Mouse (Mus musculus): ENCODE measurements around the gene Itln1.

Itln1 gene

DNA sequence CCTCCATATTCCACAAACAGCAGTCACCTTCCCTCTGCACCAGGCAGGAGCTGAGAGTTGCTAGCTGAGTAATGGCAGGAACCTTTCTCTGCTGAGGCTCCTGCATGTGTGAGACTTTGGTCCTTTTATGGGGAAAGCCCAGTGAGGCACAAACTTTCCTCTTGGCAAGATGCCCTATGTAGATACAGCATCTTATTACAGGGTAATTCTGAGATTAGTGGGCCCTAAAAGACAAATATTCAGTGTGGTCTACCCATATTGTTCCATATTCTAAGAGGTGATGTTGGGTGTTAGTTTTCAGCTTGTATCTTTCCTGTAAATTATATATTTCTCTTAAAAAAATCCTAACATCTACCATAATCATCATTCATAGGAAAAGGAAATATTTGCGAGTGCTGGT, at the start of gene Itln1:
Gene Itln1, minus strand, starts transcription at position 101 of the 400 bp plus-strand sequence.
- no peak for DNase-seq

DNA sequence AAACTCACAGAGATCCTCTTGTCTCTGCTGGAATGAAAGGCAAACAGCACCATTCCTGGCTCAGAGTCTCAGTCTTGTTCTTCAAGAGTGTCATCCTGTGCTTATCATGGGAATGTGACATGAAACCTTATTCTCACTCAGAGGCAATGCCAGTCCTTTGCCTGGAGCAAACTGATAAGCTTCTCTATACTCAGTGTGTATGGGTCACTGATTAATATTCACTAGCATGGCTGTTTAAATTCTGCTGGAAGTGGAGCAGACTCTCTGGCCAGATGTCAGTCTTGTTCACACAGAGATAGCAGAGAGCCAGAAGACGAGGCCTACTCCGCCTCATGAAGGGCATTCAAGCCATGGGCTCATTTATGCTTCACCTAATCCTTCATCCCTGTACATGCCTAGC, 49.5 kb upstream of the Itln1 start:
- DNase-seq, result no peak

DNA sequence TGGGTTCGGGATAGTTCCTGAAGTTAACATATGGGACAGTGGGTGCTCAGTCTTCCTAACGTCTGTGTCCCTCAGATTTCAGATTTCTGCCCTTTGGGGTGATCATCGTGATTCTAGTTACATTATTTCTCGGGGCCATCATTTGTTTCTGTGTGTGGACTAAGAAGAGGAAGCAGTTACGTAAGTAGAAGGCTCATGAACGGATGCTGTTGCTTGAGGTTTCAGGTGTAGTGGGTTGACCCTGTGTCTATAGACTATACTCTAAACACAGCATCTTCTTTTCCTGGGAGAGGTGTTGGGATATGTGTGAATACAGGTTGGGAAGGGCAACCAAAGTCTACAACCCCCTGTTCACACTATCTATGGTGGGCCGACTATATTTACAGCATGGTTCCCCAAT, 42.1 kb upstream of the Itln1 start:
- no peak for DNase-seq

DNA sequence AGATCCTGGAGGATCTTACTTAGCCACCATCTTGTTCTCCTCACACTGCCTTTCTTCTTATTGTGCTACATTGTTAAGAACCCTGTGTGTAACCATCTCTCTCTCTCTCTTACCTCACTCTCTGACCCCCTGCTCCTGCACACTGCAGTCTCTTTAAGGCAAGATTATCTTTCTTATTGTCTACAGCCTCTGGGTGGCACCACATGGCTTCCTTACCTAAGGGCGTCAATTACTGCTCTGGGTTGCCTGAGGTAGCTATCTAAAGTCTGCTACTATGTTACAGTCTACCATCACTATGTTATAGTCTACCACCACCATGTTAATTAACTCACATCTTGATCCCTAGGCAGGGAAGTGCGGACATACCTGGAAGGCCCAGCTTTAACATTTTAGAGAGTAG, 33.3 kb upstream of the Itln1 start:
- DNase-seq, result no peak

DNA sequence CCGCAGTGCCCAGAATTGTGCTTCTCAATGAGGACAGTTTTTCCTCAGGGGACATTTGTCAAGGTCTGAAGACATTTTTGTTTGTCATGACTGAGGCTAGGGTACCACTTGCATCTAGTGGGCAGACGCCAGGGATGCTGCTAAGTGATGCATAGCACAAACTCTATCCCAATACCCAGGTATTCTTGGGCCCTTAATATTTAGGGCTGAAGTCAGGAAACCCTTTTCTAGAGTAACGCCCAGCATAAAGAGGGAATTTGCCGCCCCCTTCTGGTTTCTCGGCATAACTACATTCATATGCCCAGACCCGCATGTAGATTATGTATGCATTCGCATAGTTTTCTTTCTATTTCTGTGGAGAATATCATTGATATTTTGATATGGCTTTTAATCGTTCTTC, 31.7 kb upstream of the Itln1 start:
- DNase-seq, result peak; percentile 39 to 71

DNA sequence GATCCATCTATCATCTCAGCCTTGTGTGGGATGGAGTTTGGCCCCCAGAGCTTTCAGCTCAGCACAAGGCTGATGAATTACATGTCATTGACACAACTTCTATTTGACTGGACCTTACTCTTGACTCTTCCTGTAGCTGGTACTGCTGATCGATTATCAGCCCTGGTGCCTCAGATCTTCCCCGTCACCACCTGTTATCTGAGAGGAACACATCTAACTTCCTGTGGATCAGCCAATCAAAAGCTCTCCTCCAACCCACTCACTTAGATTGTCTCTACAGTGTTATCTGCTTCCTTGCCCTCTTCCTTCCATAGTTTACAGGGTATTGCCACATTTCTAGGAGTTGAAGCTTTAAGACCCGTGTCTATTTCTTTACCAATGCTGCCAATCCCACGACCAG, 30.8 kb upstream of the Itln1 start:
- DNase-seq, result no peak

DNA sequence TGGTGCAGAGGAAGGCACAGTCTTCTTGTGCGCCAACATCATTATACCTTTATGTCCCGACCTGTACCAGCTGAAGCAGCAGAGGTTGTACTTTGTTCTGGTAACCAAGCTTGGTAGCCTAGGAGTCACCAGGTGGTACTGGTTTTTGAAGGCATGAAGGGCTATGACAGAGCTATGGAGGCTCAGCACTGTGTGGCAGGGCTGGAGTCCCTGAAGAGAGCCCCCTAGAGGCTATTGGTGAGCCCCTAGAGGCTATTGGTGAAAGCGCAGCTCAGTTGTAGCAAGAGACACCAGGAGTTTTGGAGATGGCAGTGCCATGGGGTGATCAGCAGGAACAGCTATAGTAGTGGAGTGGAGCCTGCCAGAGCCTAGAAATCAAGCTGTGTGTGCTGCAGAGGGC, 29.2 kb upstream of the Itln1 start:
- DNase-seq, result peak in 1 of 2 experiments; percentile 41

DNA sequence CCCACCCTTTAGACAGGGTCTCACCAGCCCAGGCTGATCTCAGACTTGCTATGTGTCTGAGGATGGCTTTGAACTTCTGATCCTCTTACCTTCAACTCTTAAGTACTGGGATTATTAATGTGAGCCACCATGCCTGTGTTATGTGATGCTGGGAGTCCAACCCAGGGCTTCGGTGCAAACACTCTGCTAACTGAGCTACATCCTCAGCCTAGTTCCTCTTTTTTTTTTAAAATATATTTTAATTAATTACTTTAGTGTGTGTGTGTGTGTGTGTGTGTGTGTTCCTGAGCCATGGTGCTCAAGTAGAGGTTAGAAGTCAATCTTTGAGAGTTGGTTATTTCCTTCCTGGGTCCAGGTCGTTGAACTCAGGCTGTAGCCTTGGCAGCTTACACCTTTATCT, 27.9 kb upstream of the Itln1 start:
- DNase-seq, result no peak

DNA sequence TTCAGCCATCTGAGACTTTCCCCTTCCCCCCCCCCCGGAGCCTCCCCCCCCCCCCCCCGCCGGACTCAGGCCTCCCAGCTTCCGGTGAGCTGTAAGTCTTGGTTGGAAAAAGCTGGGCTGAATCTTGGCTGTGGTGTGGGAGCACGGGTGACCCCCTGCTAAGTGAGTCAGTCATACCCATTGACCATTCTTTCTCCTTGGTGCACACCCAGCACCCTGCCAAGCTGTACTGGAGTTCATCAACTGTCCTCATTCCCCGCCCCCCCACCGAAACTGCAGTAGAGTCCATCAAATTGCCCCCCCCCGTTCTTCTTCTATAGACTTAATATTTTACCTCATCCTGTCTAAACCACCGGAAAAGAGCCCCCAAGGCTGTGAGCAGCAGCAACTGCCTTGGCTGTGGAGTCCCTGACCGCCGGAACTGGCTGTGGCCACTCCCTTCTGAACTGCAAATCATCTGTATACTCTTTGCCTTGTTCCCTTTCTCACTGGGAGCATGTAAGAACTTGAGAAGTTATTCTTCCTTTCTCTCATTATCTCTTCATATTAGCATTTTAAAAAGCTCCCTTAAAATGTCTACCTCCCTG, 26.6 kb upstream of the Itln1 start:
- peak in 1 of 2 experiments; percentile 8 for DNase-seq

DNA sequence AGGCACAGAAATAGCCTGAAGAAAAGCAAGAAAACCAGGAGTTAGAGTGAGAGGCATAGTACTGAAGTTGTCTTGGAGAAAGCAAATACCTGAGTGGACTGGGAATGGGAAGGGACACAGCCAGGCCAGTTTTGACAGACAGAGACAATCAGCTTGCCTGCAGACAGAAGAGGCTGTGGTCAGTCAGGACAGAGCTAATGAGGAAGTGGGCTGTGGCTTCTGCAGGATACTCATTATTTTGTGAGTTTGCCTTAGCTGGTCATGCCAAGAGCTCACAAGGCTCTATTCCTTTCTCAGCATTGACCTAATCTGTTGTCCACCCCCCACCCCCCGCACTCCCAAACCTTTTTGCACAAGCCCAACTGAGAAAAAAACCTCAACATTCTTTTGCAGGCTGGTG, 26.1 kb upstream of the Itln1 start:
- DNase-seq, result no peak

DNA sequence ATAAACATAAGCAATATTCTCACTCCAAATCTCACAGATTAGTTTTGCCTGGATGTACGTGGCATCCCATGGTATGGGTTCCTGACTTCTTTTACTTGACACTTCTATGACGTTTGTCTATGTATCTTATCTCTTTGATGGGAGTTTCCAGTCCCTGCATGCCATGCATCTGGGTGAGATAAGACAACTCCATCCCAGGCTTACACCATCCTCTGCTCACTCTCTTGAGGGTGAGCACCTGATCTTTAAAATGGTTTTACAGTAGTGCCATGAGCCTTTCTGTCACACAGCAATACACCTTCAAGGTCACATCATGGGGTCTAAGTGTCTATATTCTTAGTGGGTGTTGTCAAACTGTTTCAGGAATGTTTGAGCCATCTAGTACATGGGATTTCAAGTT, 25.2 kb upstream of the Itln1 start:
- DNase-seq, result no peak

DNA sequence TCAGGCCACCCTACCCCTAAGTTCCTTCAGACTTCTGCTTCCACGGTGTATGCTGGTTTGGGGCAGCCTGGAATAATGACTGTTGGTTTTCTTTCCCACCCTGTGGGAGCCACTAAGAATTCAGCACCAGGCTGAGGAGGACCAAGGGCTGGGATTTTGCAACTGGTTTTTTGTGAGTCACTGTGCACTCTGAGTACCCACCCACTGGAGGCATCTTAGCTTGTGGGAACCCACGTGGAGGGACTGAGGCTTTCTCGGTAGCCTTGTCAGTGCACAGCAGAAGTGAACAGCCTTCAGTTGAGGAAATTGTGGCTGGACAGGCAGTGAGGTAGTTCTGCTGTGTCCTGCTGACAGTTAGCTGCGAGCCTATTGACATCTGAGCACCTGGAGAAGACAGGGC, 23.8 kb upstream of the Itln1 start, which contains the start of gene Cd244a:
Gene Cd244a, plus strand, starts transcription at position 296 of the 400 bp plus-strand sequence.
- DNase-seq, result no peak

DNA sequence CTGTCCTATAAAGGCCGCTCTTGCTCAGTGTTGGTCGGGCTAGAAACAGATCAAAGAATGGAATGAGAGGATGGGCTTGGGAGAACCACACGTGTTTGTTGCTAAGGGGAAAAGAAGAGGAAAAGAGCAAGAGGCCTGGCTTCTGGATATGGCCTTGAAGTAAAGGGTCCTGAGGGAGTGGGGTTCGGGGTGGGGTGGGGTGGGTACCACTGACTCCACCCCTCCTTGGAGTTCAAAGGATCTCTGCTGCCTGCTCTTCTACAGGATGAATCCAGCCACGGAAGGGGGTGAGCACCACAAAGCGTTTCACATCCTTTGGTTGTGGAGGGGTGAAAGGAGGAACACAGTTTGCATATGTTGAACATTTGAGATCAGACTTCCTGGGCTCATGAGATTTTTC, 23.3 kb upstream of the Itln1 start:
- DNase-seq, result no peak

DNA sequence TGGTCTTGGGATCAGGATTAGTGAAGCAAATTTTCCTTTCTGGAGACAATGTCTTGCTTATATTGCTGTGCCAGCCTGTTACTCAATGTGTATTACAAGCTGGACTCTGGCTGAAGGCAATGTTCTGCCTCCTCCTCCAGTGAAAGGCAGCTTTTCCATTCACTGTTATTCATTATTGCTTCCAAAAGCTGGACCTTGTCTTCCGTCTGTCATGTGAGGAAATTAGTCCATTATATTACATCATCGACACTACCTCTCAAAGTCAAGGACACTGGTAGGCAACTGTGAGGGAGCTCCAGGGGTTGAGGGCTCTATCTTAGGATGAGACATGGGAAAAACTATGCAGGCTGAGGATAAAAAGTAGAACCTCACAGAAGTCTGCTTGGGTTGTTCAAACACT, 21.3 kb upstream of the Itln1 start:
- DNase-seq, result no peak

DNA sequence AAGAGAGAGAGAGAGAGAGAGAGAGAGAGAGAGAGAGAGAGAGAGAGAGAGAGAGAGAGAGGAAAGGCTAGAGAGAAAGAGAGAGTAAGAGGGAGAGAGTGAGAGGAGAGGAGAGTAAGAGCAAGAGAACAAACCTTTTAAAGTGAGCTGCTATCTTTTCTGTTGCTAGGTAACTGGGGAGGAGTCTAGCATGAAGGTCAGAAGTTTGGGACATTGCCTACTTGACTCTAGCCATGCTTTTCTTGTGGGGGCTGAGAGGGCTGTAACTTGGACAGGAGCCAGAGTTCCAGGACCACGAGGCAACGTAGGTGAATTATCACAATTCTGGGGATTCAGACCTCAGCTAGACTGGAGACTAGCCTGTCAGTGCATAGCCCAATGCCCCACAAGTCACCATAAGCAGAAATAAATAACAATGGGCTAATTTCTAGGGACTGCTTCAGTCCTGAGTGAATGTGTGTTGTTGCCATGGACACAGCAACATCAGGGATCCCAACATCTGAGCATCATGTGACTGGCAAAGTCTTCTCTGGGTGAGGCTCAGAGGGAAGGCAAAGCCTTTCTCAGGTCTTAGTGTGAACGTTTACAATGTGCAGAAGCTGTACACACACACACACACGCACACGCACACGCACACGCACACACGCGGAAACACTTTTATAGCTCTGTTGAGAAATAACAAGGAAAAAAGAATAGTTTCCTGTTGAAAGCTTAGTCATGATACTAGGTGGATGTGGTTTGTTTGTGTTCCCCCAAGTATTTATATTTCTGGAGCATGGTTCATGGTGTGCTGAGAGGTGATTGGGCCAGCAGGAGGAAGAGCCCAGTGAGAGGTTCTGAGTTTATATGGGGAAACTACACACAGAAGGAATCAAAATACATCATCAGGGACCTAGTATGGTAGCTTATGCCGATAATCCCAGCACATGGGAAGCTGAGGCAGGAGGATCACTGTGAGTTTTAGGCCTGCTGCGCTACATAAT, 18.6 kb upstream of the Itln1 start:
- DNase-seq, result no peak

DNA sequence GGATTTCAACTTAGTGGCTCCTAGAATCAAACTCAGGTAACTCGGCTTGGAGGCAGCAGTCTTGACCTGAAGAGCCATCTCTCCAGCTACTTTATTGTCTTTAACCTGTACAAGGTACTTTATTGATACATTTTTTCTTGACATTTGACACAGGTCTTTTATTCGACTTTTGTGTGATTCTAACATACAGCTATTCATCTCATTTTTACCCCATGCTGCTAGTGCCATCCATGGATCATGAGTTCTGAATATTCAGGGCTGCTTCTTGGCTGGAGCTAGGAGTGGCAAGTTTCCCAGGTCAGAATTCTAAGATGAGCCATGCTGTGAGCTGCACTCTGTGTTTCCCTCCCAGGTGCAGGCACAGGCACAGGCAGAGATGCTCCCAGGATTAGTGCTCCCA, 17.1 kb upstream of the Itln1 start:
- no peak for DNase-seq

DNA sequence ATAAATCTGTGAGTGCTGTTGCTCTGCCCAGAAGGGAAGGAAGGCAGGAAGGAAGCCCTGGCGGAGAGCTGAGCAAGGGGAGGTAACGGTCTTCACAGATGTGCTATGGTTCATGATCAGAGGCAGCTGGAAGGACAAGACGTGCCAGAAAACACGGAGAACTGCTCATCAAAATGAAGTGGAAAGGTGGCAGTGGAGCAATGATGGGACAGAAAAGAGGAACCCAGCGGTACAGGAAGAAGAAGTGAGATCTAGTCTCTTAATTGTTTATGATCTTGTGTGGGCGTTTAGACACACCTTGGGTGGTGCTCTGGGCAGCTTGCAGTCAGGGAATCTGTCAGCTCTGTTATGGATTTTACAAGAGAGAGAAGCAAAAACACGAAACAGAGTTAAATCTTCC, 16.2 kb upstream of the Itln1 start:
- DNase-seq, result no peak

DNA sequence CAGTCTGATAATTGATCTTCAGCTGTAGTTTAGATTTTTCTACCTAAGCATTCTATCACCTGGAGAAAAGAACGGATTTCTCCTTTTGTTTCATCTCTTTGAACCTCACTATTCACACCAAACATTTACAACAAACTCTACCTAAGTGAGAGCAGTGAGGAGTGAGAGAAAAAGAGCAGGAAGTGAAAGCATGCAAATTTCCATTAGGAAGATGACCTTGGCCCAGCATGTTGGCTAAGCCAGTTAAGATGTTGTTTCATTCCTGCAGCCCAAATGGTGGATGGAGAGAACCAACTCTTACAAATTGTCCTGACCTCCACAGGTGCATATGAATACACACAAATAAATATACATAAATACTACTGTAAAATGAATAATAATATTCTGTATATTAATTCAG, 5.6 kb upstream of the Itln1 start:
- no peak for DNase-seq

DNA sequence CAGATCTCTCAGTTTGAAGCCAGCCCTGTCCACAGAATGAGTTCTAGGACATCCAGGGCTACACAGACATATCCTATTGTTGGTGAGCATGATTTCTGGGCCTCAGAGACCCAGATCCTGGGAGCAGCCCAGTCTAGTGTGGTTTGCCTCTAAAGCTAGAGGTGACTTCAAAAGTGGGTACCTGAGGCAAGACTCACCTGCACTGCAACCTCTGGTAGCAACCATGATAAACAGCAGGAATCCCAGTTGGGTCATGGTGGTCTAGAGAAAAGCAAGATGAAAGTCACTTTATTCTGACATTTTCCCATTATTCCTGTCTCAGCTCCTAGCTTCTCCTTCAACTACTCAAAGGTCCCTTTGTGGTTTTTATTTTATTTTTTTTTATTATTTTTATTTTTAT, 537 bp downstream of the Itln1 start:
- DNase-seq, result no peak

DNA sequence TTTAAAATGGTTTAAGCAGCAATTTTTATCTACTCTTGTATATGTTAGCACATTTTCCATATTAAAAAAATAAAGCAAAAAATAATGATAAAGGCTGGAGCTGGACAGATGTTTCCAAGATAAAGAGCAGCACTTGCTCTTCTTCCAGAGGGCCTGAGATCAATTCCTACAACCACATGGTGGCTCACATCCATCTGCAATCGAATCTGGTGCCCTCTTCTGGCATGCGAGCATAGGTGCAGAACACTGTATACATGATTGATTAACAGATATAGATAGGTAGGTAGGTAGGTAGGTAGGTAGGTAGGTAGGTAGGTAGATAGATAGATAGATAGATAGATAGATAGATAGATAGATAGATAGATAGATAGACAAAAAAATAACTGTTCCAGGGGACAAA, 2.3 kb downstream of the Itln1 start:
- no peak for DNase-seq

DNA sequence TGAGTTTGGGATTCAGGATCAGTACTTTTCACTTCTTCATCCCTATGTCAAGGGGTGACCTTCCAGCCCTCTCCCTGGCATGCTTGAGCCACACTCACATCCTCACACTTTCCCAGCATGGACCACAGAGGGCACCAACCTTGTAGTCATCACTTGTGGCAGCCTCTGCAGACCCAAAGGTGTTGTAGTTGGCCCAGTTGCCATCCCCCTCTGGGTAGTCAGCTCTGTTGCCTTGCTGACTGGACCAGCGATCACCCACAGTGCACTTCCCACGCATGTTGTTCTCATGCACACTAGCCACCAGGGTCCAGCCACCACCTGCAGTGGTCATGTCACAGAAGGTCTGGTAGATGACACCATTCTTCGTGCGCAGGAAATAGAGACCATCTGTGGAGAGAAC, 3.7 kb downstream of the Itln1 start:
- DNase-seq, result no peak

DNA sequence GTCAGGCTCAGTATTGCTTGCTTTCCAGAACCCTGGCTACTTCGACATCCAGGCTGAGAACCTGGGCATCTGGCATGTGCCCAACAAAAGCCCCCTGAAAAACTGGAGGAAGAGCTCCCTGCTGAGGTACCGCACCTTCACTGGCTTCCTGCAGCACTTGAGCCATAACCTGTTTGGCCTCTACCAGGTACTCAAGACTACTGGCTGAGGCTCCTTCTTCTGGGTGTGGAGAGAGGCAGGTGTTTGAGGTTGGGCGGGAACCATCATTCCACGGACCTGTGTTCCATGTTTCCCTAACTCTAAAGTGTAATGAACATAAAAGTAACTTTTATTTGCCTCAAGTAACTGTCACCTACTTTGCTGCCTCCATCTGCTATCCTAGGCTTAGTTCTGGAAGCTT, 19.5 kb downstream of the Itln1 start:
- DNase-seq, result no peak

DNA sequence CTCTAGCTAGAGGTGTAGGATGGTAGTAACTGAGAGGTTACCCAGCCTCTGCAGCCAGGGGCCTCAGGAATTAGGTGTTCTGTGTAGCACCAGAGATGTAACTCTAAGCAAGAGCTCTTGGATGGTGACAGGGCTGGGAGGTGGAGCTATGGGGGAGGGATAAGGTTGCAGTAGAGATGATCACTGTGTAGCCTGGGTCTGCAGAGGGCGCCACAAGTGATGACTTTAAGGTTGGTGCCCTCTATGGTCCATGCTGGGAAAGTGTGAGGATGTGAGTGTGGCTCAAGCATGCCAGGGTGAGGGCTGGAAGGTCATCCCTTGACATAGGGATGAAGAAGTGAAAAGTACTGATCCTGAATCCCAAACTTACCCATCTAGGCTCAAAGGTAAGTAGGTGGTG, 20.1 kb downstream of the Itln1 start:
- DNase-seq, result no peak

DNA sequence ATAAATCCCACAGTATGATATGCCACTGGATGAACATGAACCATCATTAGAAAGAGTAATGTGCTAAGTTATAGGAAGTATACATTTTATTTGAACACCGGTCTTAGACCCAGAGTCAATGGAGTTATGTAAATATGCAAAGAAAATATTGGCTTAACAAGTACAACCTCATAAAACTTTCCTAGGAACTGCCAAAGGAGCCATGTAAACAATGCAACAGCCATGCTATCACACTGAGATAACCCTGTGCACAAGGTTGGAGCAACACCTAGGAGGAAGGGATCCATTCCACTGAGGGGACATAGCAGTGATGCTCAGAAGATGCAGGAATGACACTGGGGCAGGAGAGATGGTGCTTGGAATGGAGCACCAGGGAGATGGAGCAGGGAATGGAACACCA, 21.3 kb downstream of the Itln1 start:
- no peak for DNase-seq

Data from kidney, postnatal 36 days (tissue).